Mouse (Mus musculus): ENCODE results near the gene Srf. TPM values are rescaled to one million over a fixed set of nuclear protein-coding genes. Genes with fewer than 3 reads are reported as not detected.
A peak's percentile ranks its signal among the peaks of the same experiment; 100 is the strongest.
"Not testable (repeated sequence)": the region's sequence is repeated elsewhere in the genome, so short reads cannot be mapped to it uniquely, and the experiment has no call there.

The Srf gene
- polyA plus RNA-seq, 1 experiment from 2014 or later: 1.9 TPM

GRCm38 (mm10) chr17:46574535-46574934 is 18.6 kb upstream of the Srf start:
- WGBS (ENCODE audit: insufficient replicate concordance): 81% methylated on average over 7 of the region's 7 CpGs
- H3K9me3 ChIP-seq (ENCODE audit: low read length): no peaks in the 10 kb centered on the region
- no peak overlapping the region for H3K4me3 ChIP-seq (ENCODE audit: low read depth, low read length)
- no peaks in the 10 kb centered on the region for H3K4me1 ChIP-seq (ENCODE audit: insufficient read depth)
- H3K27ac ChIP-seq (ENCODE audit: low read depth): no peak overlapping the region
- TF ChIP-seq CTCF (IDR thresholded peaks at IDR 0.05; ENCODE audit: low read depth): no peak
- no peak for TF ChIP-seq EP300 (IDR thresholded peaks at IDR 0.05; ENCODE audit: low read depth)
- H3K27me3 ChIP-seq (ENCODE audit: insufficient read depth, low read length): no peaks in the 10 kb centered on the region
- ATAC-seq (no peak), DNase-seq (no peak)
- H3K9ac ChIP-seq (replicated peaks): no peak overlapping the region
- H3K36me3 ChIP-seq (replicated peaks; ENCODE audit: insufficient read depth, low read length): peaks cover 17% of the 10 kb centered on the region; the same call in 1 of the 2 replicates
- no peak overlapping the region for H3K4me2 ChIP-seq (ENCODE audit: low read depth, low read length)

DNA sequence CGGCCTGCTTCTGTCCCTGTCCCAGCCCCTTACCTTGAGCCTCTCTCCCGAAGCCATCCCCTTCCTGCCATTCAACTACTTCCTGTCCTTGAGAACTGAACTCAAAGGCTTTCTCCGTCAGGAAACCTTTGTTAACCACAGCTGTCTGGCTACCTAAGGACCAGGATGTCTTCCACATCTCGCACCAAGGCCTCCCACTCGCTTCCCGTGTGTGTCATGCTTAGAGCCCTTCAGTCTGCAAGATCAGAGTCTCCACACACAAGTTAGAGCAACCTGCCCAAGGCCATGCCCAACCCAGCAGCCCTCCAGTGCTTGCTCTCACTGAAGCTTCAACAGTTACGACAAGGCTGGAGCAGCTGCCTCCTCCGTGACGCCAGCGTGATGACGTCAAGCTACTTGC is 15.0 kb upstream of the Srf start:
- Histone ChIP-seq H3K9me3 (ENCODE audit: low read length) (no peaks in the 10 kb centered on the region), H3K9ac (replicated peaks) (no peak overlapping the region), H3K36me3 (replicated peaks; ENCODE audit: insufficient read depth, low read length) (0 out of 2 replicates have a peak, but pooled peaks cover 10% of the 10 kb centered on the region), H3K4me2 (ENCODE audit: low read depth, low read length) (no peak overlapping the region), H3K27me3 (ENCODE audit: insufficient read depth, low read length) (no peaks in the 10 kb centered on the region), H3K4me1 (ENCODE audit: insufficient read depth) (no peaks in the 10 kb centered on the region), H3K4me3 (ENCODE audit: low read depth, low read length) (no peak overlapping the region), H3K27ac (ENCODE audit: low read depth) (no peak overlapping the region)
- ATAC-seq (no peak), DNase-seq (no peak)
- WGBS (ENCODE audit: insufficient replicate concordance): 71% methylated on average over 11 of the region's 11 CpGs
- TF ChIP-seq EP300 (IDR thresholded peaks at IDR 0.05; ENCODE audit: low read depth): no peak
- no peak for TF ChIP-seq CTCF (IDR thresholded peaks at IDR 0.05; ENCODE audit: low read depth)

GRCm38 (mm10) chr17:46559146-46559545 is 3.2 kb upstream of the Srf start:
- 79% methylated on average over 6 of the region's 6 CpGs for WGBS (ENCODE audit: insufficient replicate concordance)
- TF ChIP-seq CTCF (IDR thresholded peaks at IDR 0.05; ENCODE audit: low read depth) (no peak), EP300 (IDR thresholded peaks at IDR 0.05; ENCODE audit: low read depth) (no peak)

GRCm38 (mm10) chr17:46558151-46558550 is 2.2 kb upstream of the Srf start:
- Histone ChIP-seq H3K27ac (ENCODE audit: low read depth) (no peak overlapping the region), H3K4me3 (ENCODE audit: low read depth, low read length) (no peak overlapping the region), H3K27me3 (ENCODE audit: insufficient read depth, low read length) (no peaks in the 10 kb centered on the region), H3K4me1 (ENCODE audit: insufficient read depth) (peaks cover 27% of the 10 kb centered on the region), H3K9me3 (ENCODE audit: low read length) (no peaks in the 10 kb centered on the region), H3K9ac (replicated peaks) (no peak overlapping the region), H3K4me2 (ENCODE audit: low read depth, low read length) (no peak overlapping the region), H3K36me3 (replicated peaks; ENCODE audit: insufficient read depth, low read length) (no peaks in the 10 kb centered on the region)
- WGBS (ENCODE audit: insufficient replicate concordance): 65% methylated on average over 5 of the region's 5 CpGs
- no peak for TF ChIP-seq CTCF (IDR thresholded peaks at IDR 0.05; ENCODE audit: low read depth)
- TF ChIP-seq EP300 (IDR thresholded peaks at IDR 0.05; ENCODE audit: low read depth): no peak
- DNase-seq (no peak), ATAC-seq (no peak)

More at GRCm38 (mm10) chr17:46559146-46559545, 3.2 kb upstream of the Srf start:
- ATAC-seq (no peak), DNase-seq (no peak)
- Histone ChIP-seq H3K27me3 (ENCODE audit: insufficient read depth, low read length) (no peaks in the 10 kb centered on the region), H3K9me3 (ENCODE audit: low read length) (no peaks in the 10 kb centered on the region), H3K36me3 (replicated peaks; ENCODE audit: insufficient read depth, low read length) (no peaks in the 10 kb centered on the region), H3K4me1 (ENCODE audit: insufficient read depth) (peaks cover 18% of the 10 kb centered on the region), H3K27ac (ENCODE audit: low read depth) (no peak overlapping the region), H3K4me2 (ENCODE audit: low read depth, low read length) (no peak overlapping the region), H3K4me3 (ENCODE audit: low read depth, low read length) (no peak overlapping the region), H3K9ac (replicated peaks) (no peak overlapping the region)

GRCm38 (mm10) chr17:46557321-46557720 is 1.3 kb upstream of the Srf start:
- H3K4me1 ChIP-seq (ENCODE audit: insufficient read depth): peaks cover 27% of the 10 kb centered on the region
- H3K9ac ChIP-seq (replicated peaks); H3K9me3 ChIP-seq (ENCODE audit: low read length); DNase-seq; H3K36me3 ChIP-seq (replicated peaks; ENCODE audit: insufficient read depth, low read length); H3K4me2 ChIP-seq (ENCODE audit: low read depth, low read length); H3K4me3 ChIP-seq (ENCODE audit: low read depth, low read length); H3K27ac ChIP-seq (ENCODE audit: low read depth); H3K27me3 ChIP-seq (ENCODE audit: insufficient read depth, low read length); ATAC-seq: not testable (repeated sequence)

GRCm38 (mm10) chr17:46556584-46556945 is 590 bp upstream of the Srf start:
- no peaks in the 10 kb centered on the region for H3K27me3 ChIP-seq (ENCODE audit: insufficient read depth, low read length)
- peaks cover 27% of the 10 kb centered on the region for H3K4me1 ChIP-seq (ENCODE audit: insufficient read depth)
- H3K27ac ChIP-seq (ENCODE audit: low read depth): peak overlapping the region; percentile 37
- H3K36me3 ChIP-seq (replicated peaks; ENCODE audit: insufficient read depth, low read length): peaks cover 9% of the 10 kb centered on the region
- H3K9ac ChIP-seq (replicated peaks): peak overlapping the region; percentile 58
- peak overlapping the region; percentile 97 for H3K4me3 ChIP-seq (ENCODE audit: low read depth, low read length)
- no peak for DNase-seq
- TF ChIP-seq CTCF (IDR thresholded peaks at IDR 0.05; ENCODE audit: low read depth) (no peak), EP300 (IDR thresholded peaks at IDR 0.05; ENCODE audit: low read depth) (no peak)
- WGBS (ENCODE audit: insufficient replicate concordance): 2% methylated on average over 11 of the region's 11 CpGs
- H3K4me2 ChIP-seq (ENCODE audit: low read depth, low read length): peak overlapping the region; percentile 98
- no peaks in the 10 kb centered on the region for H3K9me3 ChIP-seq (ENCODE audit: low read length)
- ATAC-seq: peak; percentile 3; the same call in 1 of the 2 replicates

All from liver, postnatal 0 days (tissue).